Mouse (Mus musculus) thymus, adult 18-20 months (tissue): Measurements from ENCODE around the gene Ccdc137.

Experiments used
- DNase-seq, 2 experiments: peaks; one replicate each; pipeline ENCODE4 v3.0.0; 2022; ENCODE audit warnings: mixed read lengths in 2 of 2

The Ccdc137 gene

DNA sequence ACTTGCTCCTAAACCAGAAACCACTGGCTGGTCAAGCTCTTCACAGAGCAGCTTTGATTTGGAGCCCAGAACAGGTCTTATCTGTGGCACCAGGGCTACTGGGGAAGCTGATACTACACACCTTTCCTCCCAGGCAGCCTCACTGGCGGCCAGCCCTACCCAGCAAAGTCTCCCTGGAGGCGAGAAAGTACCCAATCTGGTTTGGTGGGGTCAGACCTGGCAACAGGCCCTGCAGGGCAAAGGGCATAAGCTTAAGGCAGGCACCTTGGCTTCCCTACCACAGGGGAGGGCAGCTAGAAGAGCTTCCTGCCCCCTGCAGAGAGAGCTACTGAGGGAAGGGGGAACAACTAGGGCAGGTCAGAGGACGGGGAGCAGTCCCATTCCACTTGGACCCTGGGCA lies 42.4 kb downstream of the Ccdc137 start:
- no peak for DNase-seq

DNA sequence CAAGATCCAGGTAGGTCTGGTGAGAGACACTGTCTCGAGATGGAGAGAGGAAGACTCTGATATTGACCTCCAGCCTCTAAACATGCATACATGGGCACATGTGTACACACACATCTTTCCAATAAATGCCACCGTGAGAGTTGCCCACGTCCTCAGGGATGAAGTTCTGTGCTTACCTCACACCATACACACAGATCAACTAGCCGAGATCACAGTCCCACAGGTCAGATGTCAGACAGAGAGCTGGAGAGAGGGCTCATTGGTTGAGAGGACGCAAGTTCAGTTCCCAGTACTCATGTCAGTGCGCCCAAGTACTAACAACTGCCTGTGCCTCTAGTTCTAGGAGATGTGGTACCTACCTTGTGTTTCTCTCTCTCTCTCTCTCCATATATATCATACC lies 43.1 kb downstream of the Ccdc137 start:
- DNase-seq, result no peak

DNA sequence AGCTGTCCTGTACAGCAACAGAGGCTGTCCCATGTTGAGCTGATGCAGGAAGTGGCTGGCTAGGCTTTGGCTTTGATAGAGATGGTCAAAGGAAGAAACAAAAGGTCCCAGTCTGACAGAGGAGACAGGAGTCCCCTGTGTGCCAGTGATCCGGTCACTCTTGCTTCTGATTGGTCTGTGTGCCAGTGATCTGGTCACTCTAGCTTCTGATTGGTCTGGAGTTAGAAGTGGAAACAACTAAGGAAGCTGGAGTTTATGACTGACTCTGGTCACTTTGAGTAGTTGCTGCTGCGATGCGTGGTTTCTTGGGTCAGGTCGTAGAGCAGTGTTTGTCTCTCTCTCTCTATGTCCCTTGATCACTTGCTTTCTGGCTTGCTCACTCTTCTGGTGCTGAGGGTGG lies 43.8 kb downstream of the Ccdc137 start:
- no peak for DNase-seq

DNA sequence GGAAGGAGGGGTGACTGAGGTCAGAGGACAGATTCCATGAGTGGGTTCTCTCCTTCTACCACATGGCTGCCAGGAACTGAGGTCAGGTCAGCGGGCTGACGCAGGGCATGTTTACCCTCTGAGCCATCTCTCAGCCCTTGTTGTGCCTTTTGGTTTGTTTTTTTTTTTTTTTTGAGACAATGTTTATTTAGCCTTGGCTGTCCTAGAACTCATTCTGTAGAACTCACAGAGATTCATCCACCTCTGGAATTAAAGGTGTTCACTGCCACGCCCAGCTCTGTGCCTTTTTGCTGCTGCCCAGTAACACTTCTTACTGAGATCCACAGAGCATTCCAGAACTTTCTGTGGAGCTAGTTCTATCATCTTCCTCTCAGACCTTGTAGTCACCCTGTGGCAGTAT lies 47.7 kb downstream of the Ccdc137 start:
- DNase-seq, result no peak

DNA sequence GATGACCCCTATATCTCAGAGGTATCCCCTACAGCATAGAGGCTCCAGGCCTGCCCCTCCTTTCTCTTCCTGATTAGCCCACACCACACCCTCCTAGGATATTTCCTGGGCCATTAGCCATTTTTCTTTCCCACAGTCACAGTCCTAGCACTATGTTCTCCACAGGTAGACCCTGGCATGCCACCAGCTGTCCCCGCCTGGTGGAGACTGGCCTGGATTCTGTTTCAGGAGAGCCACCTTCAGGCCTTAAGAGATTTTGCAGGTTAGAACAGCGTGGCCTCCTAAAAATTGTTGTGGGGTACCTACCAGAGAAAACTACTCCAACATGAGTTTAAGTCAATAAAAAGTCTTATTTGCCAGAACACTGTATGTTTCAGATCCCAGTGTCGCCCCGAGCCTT lies 49.0 kb downstream of the Ccdc137 start:
- no peak for DNase-seq

DNA sequence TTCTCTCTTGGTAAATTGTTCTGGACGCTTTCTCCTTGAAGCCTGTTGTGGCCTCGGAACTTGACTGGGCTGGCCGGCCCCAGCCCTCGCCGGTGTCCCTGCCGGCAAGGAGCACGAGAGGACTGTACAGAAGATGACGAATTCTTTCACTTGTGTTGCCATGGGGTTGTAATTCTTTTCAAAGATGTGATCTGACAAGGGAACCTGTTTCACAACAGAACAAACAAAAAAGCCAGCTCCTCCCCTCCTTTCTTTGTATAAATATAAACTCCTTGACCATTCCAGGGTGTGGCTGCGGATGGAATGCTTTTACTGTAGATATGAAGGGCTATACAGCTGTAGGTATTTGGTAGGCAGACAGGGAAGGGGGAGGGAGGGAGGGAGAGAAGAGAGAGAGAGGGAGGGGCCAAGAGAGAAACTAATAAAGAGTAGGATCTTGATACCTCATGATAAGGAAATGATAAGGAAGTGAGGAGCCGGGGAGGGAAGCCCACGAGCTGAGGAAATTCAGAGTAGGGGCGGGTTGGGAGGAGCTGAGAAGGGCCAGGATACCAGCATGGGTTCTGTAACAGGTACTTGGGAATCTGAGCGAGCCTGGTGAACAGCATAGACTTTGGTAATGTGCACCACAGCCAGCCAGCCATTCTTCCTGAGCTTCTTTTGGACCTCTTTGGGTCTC lies 49.8 kb downstream of the Ccdc137 start:
- no peak for DNase-seq

DNA sequence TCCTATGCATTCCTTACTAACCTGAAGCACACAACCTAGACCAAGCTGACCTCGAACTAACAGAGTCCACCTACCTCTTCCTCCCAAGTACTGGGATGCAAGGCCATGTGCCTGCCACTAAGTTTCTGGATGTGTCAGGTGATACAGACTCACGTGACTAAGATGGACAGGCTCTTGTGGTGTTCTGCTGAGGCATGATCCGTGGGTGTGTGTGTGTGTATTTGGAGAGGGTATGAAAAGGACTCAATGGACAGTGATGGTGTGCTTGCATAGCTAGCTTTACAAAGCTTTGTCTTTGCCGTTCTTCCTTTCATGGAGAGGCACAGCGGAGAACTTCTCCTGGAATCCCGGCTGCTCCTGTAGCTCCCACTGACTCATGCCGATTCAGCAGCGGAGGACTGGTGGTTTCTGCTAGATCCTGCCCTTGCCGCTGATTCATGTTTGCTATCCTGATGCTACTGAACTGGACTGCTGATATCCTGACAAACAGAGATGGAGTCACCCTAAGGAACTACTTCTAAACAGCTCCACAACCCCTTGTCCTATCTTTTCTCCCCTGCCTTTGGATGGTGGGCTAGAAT lies 50.5 kb downstream of the Ccdc137 start:
- no peak for DNase-seq

DNA sequence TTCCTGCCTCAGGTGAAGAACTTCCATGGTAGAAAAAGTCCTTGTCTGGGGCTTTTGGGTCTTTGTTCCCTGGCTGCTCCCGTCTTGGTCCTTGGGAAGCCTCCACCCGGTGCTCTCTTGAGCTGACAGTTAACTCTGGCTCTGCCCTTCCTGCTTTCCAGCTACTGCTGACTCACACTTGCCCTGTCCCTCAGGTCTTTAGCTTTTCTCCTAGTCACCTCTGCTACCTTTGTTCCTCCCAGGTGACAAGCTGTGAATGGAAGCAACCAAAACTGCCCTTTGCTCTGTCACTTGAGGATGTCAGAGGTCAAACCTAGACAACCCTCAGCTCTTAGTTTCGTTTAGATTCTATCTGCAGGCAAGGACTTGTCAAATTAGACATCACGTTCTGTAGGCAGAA lies 52.0 kb downstream of the Ccdc137 start:
- DNase-seq, result no peak

DNA sequence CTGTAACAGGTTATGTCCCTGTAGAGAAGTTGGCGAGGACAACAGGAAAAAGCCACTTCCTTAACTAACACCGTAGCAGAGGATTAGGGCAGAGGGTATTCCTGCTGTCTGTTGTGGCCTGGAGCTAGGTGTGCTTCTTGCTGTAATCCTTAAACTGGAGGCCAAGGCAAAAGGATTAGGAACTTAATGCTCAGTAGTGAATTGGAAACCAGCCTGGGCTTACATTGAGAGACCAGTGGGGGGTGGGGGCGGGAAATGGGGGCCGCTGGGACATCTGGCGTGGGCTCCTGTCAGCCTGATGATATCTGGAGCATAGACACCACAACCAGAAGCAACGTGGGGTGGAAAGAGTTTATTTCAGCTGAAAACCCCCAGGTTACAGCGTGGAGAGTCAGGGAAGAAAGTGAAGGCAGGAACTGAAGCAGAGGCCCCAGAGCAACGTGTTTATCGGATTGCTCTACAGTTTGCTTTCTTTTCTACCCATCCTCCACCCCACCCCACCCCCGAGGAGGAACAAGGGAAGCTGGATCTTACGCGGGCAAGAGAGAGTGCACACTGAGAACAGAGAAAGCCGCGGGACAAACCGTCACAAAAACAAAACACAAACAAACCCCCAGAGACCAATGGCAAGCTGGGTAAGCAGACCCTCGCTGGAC lies 52.6 kb downstream of the Ccdc137 start:
- no peak for DNase-seq

DNA sequence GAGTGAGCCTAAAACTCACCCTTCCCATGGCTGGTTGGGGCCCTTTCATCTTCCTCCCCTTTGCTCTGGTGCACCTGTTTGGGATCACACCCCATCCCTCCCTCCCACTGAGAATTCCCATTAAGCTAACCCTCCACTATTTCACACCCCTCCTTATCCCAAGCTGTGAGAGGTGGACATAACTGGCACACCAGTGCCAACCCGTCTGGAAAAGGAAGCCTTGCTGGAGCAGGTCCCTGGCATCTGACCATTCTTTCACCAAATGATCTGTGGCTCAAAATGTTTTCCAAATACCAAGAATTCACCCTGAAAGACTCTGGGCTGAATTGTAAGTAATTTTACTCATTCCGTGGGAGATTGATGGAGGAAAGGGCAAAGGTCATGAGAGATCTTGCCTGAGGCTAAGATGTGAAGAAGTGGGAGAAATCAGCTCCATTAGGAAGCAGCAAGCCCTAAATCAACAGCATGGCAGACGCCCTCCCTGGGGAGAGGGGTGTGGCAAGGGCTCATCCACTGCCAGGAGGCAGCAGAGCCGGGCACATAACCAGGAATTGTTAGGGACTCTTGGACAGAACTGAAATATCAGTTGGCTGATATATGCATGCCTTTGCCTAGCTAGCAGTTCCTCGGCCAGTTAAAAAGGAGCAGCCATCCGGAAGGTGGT lies 55.0 kb downstream of the Ccdc137 start:
- no peak for DNase-seq
